Mouse (Mus musculus) spleen, postnatal 4 days (tissue): Measurements from ENCODE around the gene Gm3015.
"Not testable (repeated sequence)": the region's sequence is repeated elsewhere in the genome, so short reads cannot be mapped to it uniquely, and the experiment has no call there.

Experiments
- DNase-seq, 2 experiments: peaks; one replicate each; pipeline ENCODE4 v3.0.0; 2022; ENCODE audit warnings: low spot score in 2 of 2

The Gm3015 gene

DNA sequence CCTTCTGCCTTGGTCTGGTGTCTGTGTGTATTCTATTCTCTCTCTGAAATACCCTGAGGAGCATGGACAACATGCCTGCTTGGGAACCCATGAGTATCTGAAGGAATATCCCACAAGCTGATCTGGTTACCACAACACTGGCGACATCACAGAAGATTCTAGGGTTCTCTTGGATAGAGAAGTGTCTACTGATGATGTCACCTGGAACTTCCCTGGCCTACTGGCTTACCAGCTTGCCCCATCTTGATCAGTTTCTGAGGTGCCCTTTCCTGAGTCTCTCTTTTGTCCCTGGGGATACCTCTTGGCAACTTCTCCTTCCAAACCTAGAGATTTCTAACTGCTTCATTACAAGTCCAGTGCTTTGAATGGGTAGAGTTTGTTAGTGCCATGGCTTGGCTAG lies at the start of gene Gm3015:
Gene Gm3015, minus strand, starts transcription at position 101 of the 400 bp plus-strand sequence.
- DNase-seq: not testable (repeated sequence)

DNA sequence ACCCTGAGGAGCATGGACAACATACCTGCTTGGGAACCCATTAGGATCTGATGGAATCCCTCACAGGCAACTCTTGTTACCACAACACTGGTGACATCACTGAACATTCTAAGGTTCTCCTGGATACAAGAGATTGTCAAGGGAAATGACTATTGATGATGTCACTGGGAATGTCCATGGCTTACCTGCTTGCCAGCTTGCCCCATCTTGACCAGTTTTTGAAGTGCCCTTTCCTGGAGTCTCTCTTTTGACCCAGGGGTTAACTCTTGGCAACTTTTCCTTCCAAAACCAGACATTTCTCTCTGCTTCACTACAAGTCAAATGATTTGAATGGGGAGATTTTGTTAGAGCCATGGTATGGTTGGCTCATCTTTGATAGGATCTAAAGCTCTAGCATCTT lies 29.3 kb upstream of the Gm3015 start, which contains the start of gene Gm10377:
Gene Gm10377, minus strand, starts transcription at position 101 of the 400 bp plus-strand sequence.
- DNase-seq: not testable (repeated sequence)
